Mouse (Mus musculus) kidney, adult 2 months (tissue): ENCODE measurements around the gene Zfp704.

Source experiments
- CTCF ChIP-seq: fragments of 200-500 bp; conservative IDR thresholded peaks from 2 replicates; pipeline ENCODE4 v1.5.1; 2011; ENCODE audit warnings: low read depth, mild to moderate bottlenecking, control low read depth, low read length, moderate library complexity, mixed read lengths; ENCODE audit not compliant: insufficient read depth, insufficient read length
- POLR2A ChIP-seq: fragments of 200-500 bp; IDR thresholded peaks from one replicate; pipeline ENCODE4 v1.6.1; 2011; ENCODE audit warnings: low read depth, low read length, control low read depth

DNA sequence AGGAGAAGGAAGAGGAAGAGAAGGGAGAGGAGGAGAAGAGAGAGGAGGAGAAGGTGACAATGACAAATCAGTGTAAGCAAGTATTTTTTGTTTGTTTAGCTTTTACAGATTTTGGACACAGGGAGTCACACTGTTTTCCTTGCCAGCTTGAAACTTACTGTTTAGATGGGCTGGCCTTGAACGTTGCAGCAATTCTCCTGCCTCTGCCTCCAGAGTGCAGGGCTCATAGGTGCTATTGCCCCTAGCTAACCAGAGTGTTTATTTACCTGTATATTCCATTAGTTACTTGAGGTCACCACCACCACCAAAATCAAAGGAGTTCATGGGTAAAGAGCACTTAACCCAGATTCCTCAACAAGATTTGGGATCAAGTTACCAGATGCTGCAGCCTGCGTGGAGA is 132.5 kb downstream of the Zfp704 start:
- no peak for TF ChIP-seq POLR2A
- no peak for TF ChIP-seq CTCF
